ENCODE assay signal across 12 mouse cellular contexts in genomic region chr17:30262440-30262839, GRCm38 (mm10).
DNase-seq lines count a peak whose midpoint lies in the region; ATAC-seq and TF ChIP-seq lines count a peak whose summit lies in the region.
"Had no signal": no experiment of that assay in that cellular context is flagged by ENCODE, and none has a peak within 500 bp of the region (broad histone marks: within the 10 kb centered on the region; RNA-seq: fewer than 3 reads in every experiment).

No protein-coding gene starts in this region.

- ATAC-seq in forebrain, embryonic 13.5 days, result no peak
- ATAC-seq in forebrain, embryonic 11.5 days (replicated peaks; ENCODE audit: low FRiP score), result no peak
- no peak for ATAC-seq in midbrain, embryonic 15.5 days (replicated peaks)
- no peak for ATAC-seq in activated CD4-positive, CD25-positive, alpha-beta regulatory T cell, adult 4 months

- WGBS in forebrain, embryonic 13.5 days, result 66% methylated on average over 4 of the region's 4 CpGs
- WGBS in forebrain, embryonic 11.5 days, result 76% methylated on average over 4 of the region's 4 CpGs
- WGBS in kidney, adult 2 months, result 67% methylated on average over 4 of the region's 4 CpGs
- WGBS in midbrain, embryonic 15.5 days, result 57% methylated on average over 4 of the region's 4 CpGs

- TF ChIP-seq CTCF in kidney, adult 2 months (conservative IDR thresholded peaks at IDR 0.05; ENCODE audit: insufficient read depth, insufficient read length, low read depth, low read length), result no peak

- no peak for TF ChIP-seq POLR2A in kidney, adult 2 months (IDR thresholded peaks at IDR 0.05; ENCODE audit: low read depth, low read length)

- no peak for DNase-seq in forebrain, embryonic 11.5 days (ENCODE audit: low spot score)
- peak; percentile 9 for DNase-seq in lung, postnatal 36 days
- no peak for DNase-seq in lung, postnatal 25 days (ENCODE audit: low spot score)
- DNase-seq in kidney, adult 2 months, result peak; percentile 87
- DNase-seq in right cerebral cortex, postnatal 10 days (ENCODE audit: low spot score in 2 of 2), result no peak
- DNase-seq: cerebellum, adult 11-12 months; thymus, postnatal 14 days had no signal

- no peaks in the 10 kb centered on the region for H3K9me3 ChIP-seq in forebrain, embryonic 13.5 days (replicated peaks)
- H3K9me3 ChIP-seq in forebrain, embryonic 11.5 days (ENCODE audit: control insufficient read depth, low read length), result no peaks in the 10 kb centered on the region
- H3K9me3 ChIP-seq in midbrain, embryonic 15.5 days, result no peaks in the 10 kb centered on the region
- H3K9me3 ChIP-seq: G1E; heart, embryonic 15.5 days had no signal

- peaks cover 3% of the 10 kb centered on the region; the same call in 1 of the 2 replicates for H3K36me3 ChIP-seq in forebrain, embryonic 13.5 days (ENCODE audit: poor library complexity, severe bottlenecking)
- H3K36me3 ChIP-seq in forebrain, embryonic 11.5 days (ENCODE audit: control insufficient read depth, insufficient read depth, low read length), result no peaks in the 10 kb centered on the region
- H3K36me3 ChIP-seq in kidney, adult 2 months (ENCODE audit: control insufficient read depth, insufficient read depth, low read length), result no peaks in the 10 kb centered on the region
- no peaks in the 10 kb centered on the region for H3K36me3 ChIP-seq in midbrain, embryonic 15.5 days (replicated peaks)
- H3K36me3 ChIP-seq: heart, embryonic 15.5 days had no signal

- peaks cover 41% of the 10 kb centered on the region for H3K4me1 ChIP-seq in forebrain, embryonic 13.5 days
- H3K4me1 ChIP-seq in forebrain, embryonic 11.5 days (replicated peaks; ENCODE audit: control insufficient read depth, insufficient read depth, low read length), result peaks cover 4% of the 10 kb centered on the region; the same call in 1 of the 2 replicates
- peaks cover 7% of the 10 kb centered on the region; the same call in 1 of the 2 replicates for H3K4me1 ChIP-seq in kidney, adult 2 months (ENCODE audit: control insufficient read depth, insufficient read depth, low read length)
- H3K4me1 ChIP-seq in midbrain, embryonic 15.5 days, result peaks cover 34% of the 10 kb centered on the region

- peak overlapping the region; percentile 8; the same call in 1 of the 2 replicates for H3K27ac ChIP-seq in forebrain, embryonic 13.5 days
- no peak overlapping the region for H3K27ac ChIP-seq in forebrain, embryonic 11.5 days (ENCODE audit: low read depth, low read length)
- H3K27ac ChIP-seq in kidney, adult 2 months (ENCODE audit: insufficient read depth, low read depth, low read length), result peak overlapping the region; percentile 56
- H3K27ac ChIP-seq in midbrain, embryonic 15.5 days, result 0 out of 2 replicates have a peak overlapping the region, but pooled peaks have one; percentile 27

- no peaks in the 10 kb centered on the region for H3K27me3 ChIP-seq in forebrain, embryonic 13.5 days
- H3K27me3 ChIP-seq in forebrain, embryonic 11.5 days (ENCODE audit: control insufficient read depth, insufficient read depth, low read length), result no peaks in the 10 kb centered on the region
- no peaks in the 10 kb centered on the region for H3K27me3 ChIP-seq in kidney, adult 2 months (replicated peaks; ENCODE audit: control insufficient read depth, insufficient read depth, low read length)
- no peaks in the 10 kb centered on the region for H3K27me3 ChIP-seq in midbrain, embryonic 15.5 days (replicated peaks)
- H3K27me3 ChIP-seq: heart, embryonic 15.5 days had no signal

- no peak overlapping the region for H3K4me2 ChIP-seq in forebrain, embryonic 13.5 days
- no peak overlapping the region for H3K4me2 ChIP-seq in forebrain, embryonic 11.5 days (ENCODE audit: low read depth, low read length, severe bottlenecking)
- H3K4me2 ChIP-seq in midbrain, embryonic 15.5 days, result no peak overlapping the region
- H3K4me2 ChIP-seq: heart, embryonic 15.5 days had no signal

- H3K4me3 ChIP-seq in forebrain, embryonic 13.5 days, result no peak overlapping the region
- H3K4me3 ChIP-seq in forebrain, embryonic 11.5 days (ENCODE audit: low read depth, low read length), result no peak overlapping the region
- no peak overlapping the region for H3K4me3 ChIP-seq in kidney, adult 2 months (ENCODE audit: insufficient read depth, low read depth, low read length)
- no peak overlapping the region for H3K4me3 ChIP-seq in midbrain, embryonic 15.5 days
- H3K4me3 ChIP-seq: heart, embryonic 15.5 days had no signal

- no peak overlapping the region for H3K9ac ChIP-seq in forebrain, embryonic 13.5 days
- H3K9ac ChIP-seq in forebrain, embryonic 11.5 days (ENCODE audit: low read length), result no peak overlapping the region
- H3K9ac ChIP-seq in midbrain, embryonic 15.5 days, result no peak overlapping the region
- H3K9ac ChIP-seq: heart, embryonic 15.5 days had no signal

Comparison
In these comparisons a context has a peak if more than half of its experiments do, and no peak if none do; other contexts are left out.
1. DNase-seq: peak in lung, postnatal 36 days (single experiment) and kidney, adult 2 months (single experiment); none in forebrain, embryonic 11.5 days (single experiment), lung, postnatal 25 days (single experiment) and right cerebral cortex, postnatal 10 days (0 of 2).